Mouse (Mus musculus): ENCODE measurements around the gene Slc9a9.

- no peak for TF ChIP-seq GATA1 (IDR thresholded peaks at IDR 0.05; ENCODE audit: low read length)
- no peak for TF ChIP-seq TAL1 (IDR thresholded peaks at IDR 0.05; ENCODE audit: low read length)
These were observed 174.5 kb downstream of the Slc9a9 start for GRCm38 (mm10) chr9:94844176-94844575.
